Mouse (Mus musculus) liver, adult 2 months (tissue): ENCODE data around the gene Cd82.

Source experiments
- CTCF ChIP-seq: fragments of 200-500 bp; IDR thresholded peaks from 2 replicates; pipeline ENCODE4 v1.5.1; 2011; ENCODE audit warnings: low read depth, low read length, control low read depth
- POLR2A ChIP-seq: fragments of 200-500 bp; IDR thresholded peaks from 2 replicates; pipeline ENCODE4 v1.6.1; 2011; ENCODE audit warnings: low read length, control low read depth; ENCODE audit not compliant: insufficient read depth; ENCODE audit errors: extremely low read depth

DNA sequence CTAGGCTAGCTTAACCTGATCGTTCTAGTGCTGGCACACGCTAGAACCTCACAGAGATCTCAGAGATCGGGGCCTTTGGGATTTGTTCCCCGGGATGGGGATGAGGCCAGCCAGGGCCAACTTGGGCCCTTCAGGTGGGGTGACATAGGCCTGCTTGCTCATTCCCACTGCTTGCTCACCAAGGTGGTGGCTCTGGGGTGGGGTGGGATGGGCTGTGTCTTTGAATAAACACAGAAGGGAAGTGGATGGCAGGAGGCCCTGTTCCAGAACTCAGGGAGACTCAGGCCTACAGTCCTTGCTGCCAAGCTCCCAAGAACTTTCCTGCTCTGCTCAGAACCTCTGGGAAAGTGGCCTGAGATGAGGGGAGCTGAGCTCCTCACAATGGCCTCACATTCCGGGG lies 31.9 kb downstream of the Cd82 start:
- TF ChIP-seq CTCF = no peak
- TF ChIP-seq POLR2A = no peak
